Mouse (Mus musculus) spleen, adult 2 months (tissue): ENCODE measurements around the gene Msrb1.

ENCODE experiments used
- CTCF ChIP-seq: fragments of 200-500 bp; IDR thresholded peaks from 2 replicates; pipeline ENCODE4 v1.5.1; 2011; ENCODE audit warnings: mild to moderate bottlenecking, inconsistent platforms; ENCODE audit not compliant: insufficient read depth, insufficient read length, insufficient replicate concordance; ENCODE audit errors: extremely low read depth
- POLR2A ChIP-seq: fragments of 200-500 bp; IDR thresholded peaks from 2 replicates; pipeline ENCODE4 v1.6.1; 2011; ENCODE audit warnings: low read depth, low read length, inconsistent platforms

- no peak for TF ChIP-seq POLR2A
- no peak for TF ChIP-seq CTCF
These were observed 28.5 kb upstream of the Msrb1 start for GRCm38 (mm10) chr17:24707801-24708425.
